Mouse (Mus musculus): ENCODE measurements around the gene Ift80. TPM values are rescaled to one million over a fixed set of nuclear protein-coding genes. Genes with fewer than 3 reads are reported as not detected.
"Not testable (repeated sequence)": the region's sequence is repeated elsewhere in the genome, so short reads cannot be mapped to it uniquely, and the experiment has no call there.

The Ift80 gene
- polyA plus RNA-seq, 1 experiment from 2014 or later, result 21.7 TPM

DNA sequence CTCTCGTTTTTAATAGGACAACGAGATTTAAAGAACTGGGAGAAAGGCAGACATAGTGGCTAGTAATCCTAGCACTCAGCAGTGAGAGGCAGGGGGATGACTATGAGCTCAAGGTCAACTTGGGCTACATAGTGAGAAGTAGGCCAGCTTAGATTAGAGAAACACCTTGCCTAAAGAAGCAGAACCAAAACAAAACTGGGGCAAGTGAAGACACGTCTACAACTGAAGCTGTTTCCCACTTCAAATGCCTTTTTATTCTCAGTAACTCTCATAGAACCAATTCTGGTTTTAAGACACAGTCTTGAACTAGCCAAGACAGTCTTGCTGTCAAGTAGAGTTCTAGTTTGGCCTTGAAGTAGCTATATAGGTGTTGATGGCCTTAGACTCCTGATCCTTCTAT is 67.7 kb downstream of the Ift80 start:
- H3K9me3 ChIP-seq (ENCODE audit: control insufficient read depth, low read length), result no peaks in the 10 kb centered on the region
- no peak overlapping the region for H3K4me3 ChIP-seq (ENCODE audit: low read depth, low read length)
- H3K27ac ChIP-seq (ENCODE audit: low read depth, low read length), result no peak overlapping the region
- H3K9ac ChIP-seq (ENCODE audit: low read length), result no peak overlapping the region
- H3K27me3 ChIP-seq (ENCODE audit: control insufficient read depth, insufficient read depth, low read length), result no peaks in the 10 kb centered on the region
- H3K4me1 ChIP-seq (ENCODE audit: control insufficient read depth, insufficient read depth, low read length), result no peaks in the 10 kb centered on the region
- no peak for DNase-seq (ENCODE audit: low spot score, missing footprints)
- no peak overlapping the region for H3K4me2 ChIP-seq
- ATAC-seq (ENCODE audit: low FRiP score), result no peak
- WGBS, result 86% methylated on average over 3 of the region's 3 CpGs
- H3K36me3 ChIP-seq (ENCODE audit: control insufficient read depth, insufficient read depth, low read length), result 0 out of 2 replicates have a peak, but pooled peaks cover 7% of the 10 kb centered on the region

DNA sequence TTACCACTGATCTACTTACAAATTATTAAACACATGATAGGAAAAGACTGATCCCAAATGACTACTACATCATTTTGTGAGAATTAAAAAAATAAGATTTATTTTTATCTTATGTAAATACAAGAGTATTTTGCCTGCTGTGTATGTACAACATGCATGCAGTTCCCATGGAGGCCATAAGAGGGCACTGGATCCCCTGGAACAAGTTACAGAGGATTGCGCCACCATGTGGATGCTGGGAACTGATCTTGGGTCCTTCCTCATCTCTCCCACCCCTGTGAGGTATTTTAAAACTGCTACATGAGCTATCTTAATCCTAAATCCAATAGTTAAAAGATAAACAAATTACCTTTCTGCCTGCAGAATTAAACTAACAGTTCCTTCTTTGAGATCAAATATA is 68.9 kb downstream of the Ift80 start:
- Histone ChIP-seq H3K9me3 (ENCODE audit: control insufficient read depth, low read length) (no peaks in the 10 kb centered on the region), H3K36me3 (ENCODE audit: control insufficient read depth, insufficient read depth, low read length) (0 out of 2 replicates have a peak, but pooled peaks cover 7% of the 10 kb centered on the region), H3K4me2 (no peak overlapping the region), H3K4me1 (ENCODE audit: control insufficient read depth, insufficient read depth, low read length) (no peaks in the 10 kb centered on the region), H3K27ac (ENCODE audit: low read depth, low read length) (no peak overlapping the region), H3K4me3 (ENCODE audit: low read depth, low read length) (no peak overlapping the region), H3K9ac (ENCODE audit: low read length) (no peak overlapping the region), H3K27me3 (ENCODE audit: control insufficient read depth, insufficient read depth, low read length) (no peaks in the 10 kb centered on the region)
- ATAC-seq (ENCODE audit: low FRiP score) (no peak), DNase-seq (ENCODE audit: low spot score, missing footprints) (no peak)
- 94% methylated on average over 1 of the region's 1 CpGs for WGBS

DNA sequence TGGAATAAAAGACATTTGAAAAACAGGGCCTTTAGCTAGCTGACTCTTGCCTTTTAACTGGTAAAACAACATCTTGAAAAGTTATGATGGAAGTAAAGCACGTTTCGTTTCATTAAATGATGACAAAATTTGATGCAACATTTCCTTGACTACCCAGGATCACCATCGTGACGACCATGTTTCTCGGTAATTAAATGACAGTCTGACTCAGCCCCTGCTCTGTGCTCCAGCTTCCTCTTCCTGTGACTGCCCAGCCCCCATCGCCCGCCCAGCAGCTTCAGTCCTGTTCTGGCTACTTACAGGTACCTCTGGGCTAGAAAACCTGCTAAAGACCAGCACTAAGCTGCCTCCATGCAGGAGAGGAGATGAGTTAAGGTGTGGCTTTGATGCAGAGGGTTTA is 70.1 kb downstream of the Ift80 start:
- Histone ChIP-seq H3K9me3 (ENCODE audit: control insufficient read depth, low read length) (no peaks in the 10 kb centered on the region), H3K27me3 (ENCODE audit: control insufficient read depth, insufficient read depth, low read length) (no peaks in the 10 kb centered on the region), H3K4me1 (ENCODE audit: control insufficient read depth, insufficient read depth, low read length) (no peaks in the 10 kb centered on the region), H3K4me2 (no peak overlapping the region), H3K9ac (ENCODE audit: low read length) (no peak overlapping the region), H3K27ac (ENCODE audit: low read depth, low read length) (no peak overlapping the region), H3K36me3 (ENCODE audit: control insufficient read depth, insufficient read depth, low read length) (0 out of 2 replicates have a peak, but pooled peaks cover 10% of the 10 kb centered on the region), H3K4me3 (ENCODE audit: low read depth, low read length) (no peak overlapping the region)
- no peak for DNase-seq (ENCODE audit: low spot score, missing footprints)
- ATAC-seq (ENCODE audit: low FRiP score), result no peak
- WGBS, result 91% methylated on average over 7 of the region's 7 CpGs

DNA sequence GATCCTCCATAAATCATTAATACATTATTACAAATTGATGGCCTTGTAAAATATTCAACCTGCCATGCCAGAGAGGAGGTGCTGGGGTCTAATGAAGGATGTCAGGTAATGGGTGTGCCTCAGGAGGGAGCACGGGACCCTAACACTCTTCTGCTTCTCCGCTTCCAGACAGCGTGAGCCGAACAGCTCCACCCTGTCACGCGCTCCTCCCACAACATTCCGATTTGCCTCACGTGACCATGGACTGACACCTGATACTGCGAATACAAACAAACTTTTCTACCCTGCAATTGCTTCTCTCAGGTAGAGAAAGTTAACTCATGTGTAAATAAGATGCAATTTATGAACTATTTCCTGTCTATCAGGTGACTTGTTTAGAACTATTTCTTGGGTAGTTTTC is 75.8 kb downstream of the Ift80 start:
- Histone ChIP-seq H3K27ac (ENCODE audit: low read depth, low read length) (no peak overlapping the region), H3K9me3 (ENCODE audit: control insufficient read depth, low read length) (no peaks in the 10 kb centered on the region), H3K4me2 (no peak overlapping the region), H3K27me3 (ENCODE audit: control insufficient read depth, insufficient read depth, low read length) (no peaks in the 10 kb centered on the region), H3K4me1 (ENCODE audit: control insufficient read depth, insufficient read depth, low read length) (no peaks in the 10 kb centered on the region), H3K9ac (ENCODE audit: low read length) (no peak overlapping the region), H3K4me3 (ENCODE audit: low read depth, low read length) (no peak overlapping the region), H3K36me3 (ENCODE audit: control insufficient read depth, insufficient read depth, low read length) (0 out of 2 replicates have a peak, but pooled peaks cover 5% of the 10 kb centered on the region)
- WGBS, result 85% methylated on average over 9 of the region's 9 CpGs
- ATAC-seq (ENCODE audit: low FRiP score), result no peak
- no peak for DNase-seq (ENCODE audit: low spot score, missing footprints)

DNA sequence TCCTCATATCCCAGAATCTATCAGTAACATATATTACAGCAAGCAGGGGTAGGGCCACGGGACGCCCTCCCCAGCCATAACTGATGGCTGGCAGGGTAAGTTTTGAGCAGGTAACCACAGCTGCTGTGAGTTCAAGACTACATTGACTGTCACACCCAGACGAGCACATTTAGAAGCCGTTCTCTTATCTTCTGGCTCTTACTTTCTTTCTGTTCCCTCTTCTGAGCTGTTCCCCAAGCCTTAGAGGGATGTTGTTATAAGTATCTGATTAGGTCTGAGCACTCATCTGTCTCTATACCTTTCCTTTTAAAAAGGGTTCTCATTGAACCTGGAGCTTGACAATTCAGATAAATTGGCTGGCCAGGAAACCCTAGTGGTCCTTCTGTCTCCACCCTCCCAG is 96.9 kb downstream of the Ift80 start:
- Histone ChIP-seq H3K27ac (ENCODE audit: low read depth, low read length) (no peak overlapping the region), H3K4me1 (ENCODE audit: control insufficient read depth, insufficient read depth, low read length) (no peaks in the 10 kb centered on the region), H3K27me3 (ENCODE audit: control insufficient read depth, insufficient read depth, low read length) (no peaks in the 10 kb centered on the region), H3K9ac (ENCODE audit: low read length) (no peak overlapping the region), H3K4me3 (ENCODE audit: low read depth, low read length) (no peak overlapping the region), H3K36me3 (ENCODE audit: control insufficient read depth, insufficient read depth, low read length) (no peaks in the 10 kb centered on the region), H3K9me3 (ENCODE audit: control insufficient read depth, low read length) (no peaks in the 10 kb centered on the region), H3K4me2 (no peak overlapping the region)
- WGBS, result 89% methylated on average over 4 of the region's 4 CpGs
- DNase-seq (ENCODE audit: low spot score, missing footprints) (no peak), ATAC-seq (ENCODE audit: low FRiP score) (no peak)

DNA sequence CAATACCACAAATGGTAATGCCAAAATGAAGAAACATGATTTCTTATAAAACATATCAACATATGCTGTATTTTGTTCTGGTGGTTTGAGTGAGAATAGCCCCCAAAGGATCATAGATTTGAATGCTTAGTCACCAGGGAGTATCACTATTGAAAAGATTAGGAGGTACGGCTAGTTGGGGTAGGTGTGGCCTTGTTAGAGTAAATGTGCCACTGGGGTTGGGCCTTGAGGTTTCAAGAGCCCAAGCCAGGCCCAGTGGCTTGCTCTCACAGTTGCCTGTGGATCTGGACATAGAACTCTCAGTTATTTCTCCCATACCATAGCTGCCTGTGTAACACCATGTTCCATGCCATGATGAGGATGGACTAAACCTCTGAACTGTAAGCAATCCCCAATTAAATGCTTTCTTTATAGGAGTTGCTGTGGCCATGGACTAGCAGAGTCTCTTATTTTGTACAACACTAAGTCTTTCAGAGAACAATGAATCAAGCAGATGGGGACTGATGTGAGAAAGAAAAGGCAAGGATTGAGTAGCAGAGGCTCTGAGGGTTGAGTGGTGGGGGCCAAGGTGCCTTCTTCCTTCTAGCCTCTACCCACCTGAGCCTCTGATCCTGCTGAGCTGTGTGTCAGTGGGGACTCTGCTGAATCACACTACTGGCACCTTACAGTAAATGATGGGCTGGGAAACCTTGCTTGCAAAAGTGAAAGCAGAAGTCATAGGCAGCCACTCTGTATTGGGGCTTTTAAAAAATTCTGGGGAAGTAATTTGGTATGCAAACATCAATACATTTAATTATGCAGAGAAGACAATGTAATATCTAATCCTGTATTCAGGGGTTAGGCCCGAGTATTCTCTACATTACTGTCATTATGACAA is 99.2 kb downstream of the Ift80 start:
- Histone ChIP-seq H3K4me3 (ENCODE audit: low read depth, low read length) (no peak overlapping the region), H3K4me1 (ENCODE audit: control insufficient read depth, insufficient read depth, low read length) (no peaks in the 10 kb centered on the region), H3K27ac (ENCODE audit: low read depth, low read length) (no peak overlapping the region), H3K9me3 (ENCODE audit: control insufficient read depth, low read length) (no peaks in the 10 kb centered on the region), H3K9ac (ENCODE audit: low read length) (no peak overlapping the region), H3K27me3 (ENCODE audit: control insufficient read depth, insufficient read depth, low read length) (no peaks in the 10 kb centered on the region), H3K36me3 (ENCODE audit: control insufficient read depth, insufficient read depth, low read length) (no peaks in the 10 kb centered on the region), H3K4me2 (no peak overlapping the region)
- WGBS, result 79% methylated on average over 2 of the region's 2 CpGs
- ATAC-seq (ENCODE audit: low FRiP score) (no peak), DNase-seq (ENCODE audit: low spot score, missing footprints) (no peak)

DNA sequence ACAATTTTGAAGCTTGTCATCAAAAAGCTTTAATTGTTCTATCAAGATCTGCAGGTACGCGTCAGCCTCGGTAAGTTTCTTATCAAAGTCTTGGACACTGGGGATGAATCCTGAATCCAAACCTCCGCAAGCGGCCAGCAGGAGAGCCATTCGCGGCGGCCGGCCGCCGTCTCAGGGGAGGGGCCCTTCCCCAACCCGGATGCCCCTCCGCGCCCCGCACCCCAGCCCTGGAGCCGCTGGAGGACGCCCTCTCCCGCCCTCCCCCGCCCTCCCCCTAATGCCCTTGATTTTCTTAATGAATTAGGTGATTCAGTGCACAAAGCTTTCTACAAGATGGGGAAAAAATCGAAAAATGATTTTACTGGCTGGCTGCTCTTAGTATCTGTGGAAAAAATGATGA is 101.7 kb downstream of the Ift80 start:
- not testable (repeated sequence) for DNase-seq (ENCODE audit: low spot score, missing footprints); H3K4me1 ChIP-seq (ENCODE audit: control insufficient read depth, insufficient read depth, low read length); H3K9me3 ChIP-seq (ENCODE audit: control insufficient read depth, low read length); H3K27ac ChIP-seq (ENCODE audit: low read depth, low read length); H3K4me3 ChIP-seq (ENCODE audit: low read depth, low read length); H3K4me2 ChIP-seq; H3K36me3 ChIP-seq (ENCODE audit: control insufficient read depth, insufficient read depth, low read length); ATAC-seq (ENCODE audit: low FRiP score); H3K27me3 ChIP-seq (ENCODE audit: control insufficient read depth, insufficient read depth, low read length); H3K9ac ChIP-seq (ENCODE audit: low read length)
- 95% methylated on average over 15 of the region's 20 CpGs for WGBS

DNA sequence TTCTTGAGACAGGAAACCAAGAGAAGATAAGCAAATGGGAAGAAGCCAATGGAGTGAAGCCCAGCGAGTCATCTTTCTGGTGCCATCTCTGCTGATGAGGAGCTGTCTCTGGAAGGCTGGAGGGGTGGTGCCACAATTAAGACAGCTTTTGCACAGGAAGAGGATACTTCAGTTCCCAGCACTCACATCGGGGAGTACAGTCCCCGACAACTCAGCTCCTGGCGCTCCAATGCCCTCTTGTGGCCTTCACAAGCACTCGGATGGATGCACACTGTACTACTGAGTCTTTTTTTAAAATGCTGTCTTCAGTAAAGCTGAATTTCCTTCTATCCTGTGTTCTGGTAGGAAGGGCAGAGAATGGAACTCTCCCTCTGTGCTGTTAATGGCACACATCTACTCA is 107.2 kb downstream of the Ift80 start:
- Histone ChIP-seq H3K36me3 (ENCODE audit: control insufficient read depth, insufficient read depth, low read length) (no peaks in the 10 kb centered on the region), H3K4me1 (ENCODE audit: control insufficient read depth, insufficient read depth, low read length) (no peaks in the 10 kb centered on the region), H3K4me3 (ENCODE audit: low read depth, low read length) (no peak overlapping the region), H3K9ac (ENCODE audit: low read length) (no peak overlapping the region), H3K27ac (ENCODE audit: low read depth, low read length) (no peak overlapping the region), H3K9me3 (ENCODE audit: control insufficient read depth, low read length) (no peaks in the 10 kb centered on the region), H3K4me2 (no peak overlapping the region), H3K27me3 (ENCODE audit: control insufficient read depth, insufficient read depth, low read length) (no peaks in the 10 kb centered on the region)
- WGBS, result 81% methylated on average over 5 of the region's 5 CpGs
- ATAC-seq (ENCODE audit: low FRiP score), result no peak
- DNase-seq (ENCODE audit: low spot score, missing footprints), result no peak

DNA sequence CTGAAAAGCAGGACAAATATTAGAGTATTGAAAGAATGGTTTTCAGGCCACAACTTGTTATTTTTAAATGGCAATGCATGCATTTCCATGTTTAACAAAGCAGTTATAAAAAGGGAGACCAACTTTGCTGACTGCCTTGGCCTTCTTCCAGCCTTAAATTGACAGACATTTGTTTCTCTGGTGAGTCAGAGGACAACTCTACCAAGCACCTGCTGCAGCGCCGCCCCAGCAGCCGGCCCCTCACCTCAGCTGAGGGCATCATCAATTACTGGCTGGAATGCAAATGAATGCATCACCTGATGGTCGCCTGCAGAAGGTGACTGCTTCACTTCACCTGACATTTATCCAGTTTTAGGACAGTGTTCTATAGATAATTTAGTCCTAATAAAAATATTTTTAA is 108.9 kb downstream of the Ift80 start:
- Histone ChIP-seq H3K27me3 (ENCODE audit: control insufficient read depth, insufficient read depth, low read length) (no peaks in the 10 kb centered on the region), H3K4me2 (no peak overlapping the region), H3K9me3 (ENCODE audit: control insufficient read depth, low read length) (no peaks in the 10 kb centered on the region), H3K27ac (ENCODE audit: low read depth, low read length) (no peak overlapping the region), H3K4me3 (ENCODE audit: low read depth, low read length) (no peak overlapping the region), H3K9ac (ENCODE audit: low read length) (no peak overlapping the region), H3K4me1 (ENCODE audit: control insufficient read depth, insufficient read depth, low read length) (no peaks in the 10 kb centered on the region), H3K36me3 (ENCODE audit: control insufficient read depth, insufficient read depth, low read length) (no peaks in the 10 kb centered on the region)
- ATAC-seq (ENCODE audit: low FRiP score) (no peak), DNase-seq (ENCODE audit: low spot score, missing footprints) (no peak)
- WGBS, result 87% methylated on average over 4 of the region's 4 CpGs
